Mouse (Mus musculus): ENCODE data around the gene Nfkbib. TPM values are rescaled to one million over a fixed set of nuclear protein-coding genes. Genes with fewer than 3 reads are reported as not detected.

The Nfkbib gene
- polyA plus RNA-seq (2012; rRNA removed) (15.0 and 19.7 TPM in 2 replicates), polyA plus RNA-seq (2014; fragmentation: Nextera tagmentation; extraction: Ambion mirVana) (27.0 and 29.6 TPM in 2 replicates)

DNA sequence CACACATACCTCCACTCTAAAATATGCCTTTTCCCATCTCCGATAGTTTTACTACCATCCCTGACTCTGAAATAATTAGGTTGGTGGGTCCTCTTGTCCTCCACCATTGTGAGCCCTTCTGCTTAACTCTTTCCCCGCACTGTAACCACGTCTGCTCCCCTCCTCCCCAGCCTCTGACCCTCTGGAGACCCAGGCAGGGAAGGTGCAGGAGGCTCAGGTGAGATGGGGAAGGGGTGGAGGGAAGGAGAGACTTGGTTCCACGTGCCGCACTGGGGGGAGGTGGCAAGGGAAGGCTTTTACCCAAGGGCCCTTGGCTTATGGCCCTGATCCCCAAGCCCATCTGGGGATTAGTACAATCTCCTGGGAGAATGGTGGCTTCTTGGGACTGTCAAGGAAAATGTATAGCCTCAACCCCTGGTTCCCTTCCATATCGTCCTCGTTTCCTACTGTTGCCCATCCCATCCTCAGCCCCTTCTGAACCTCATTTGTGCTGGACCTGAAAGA is at the start of gene Nfkbib:
Gene Nfkbib, minus strand, starts transcription at position 51 of the 504 bp plus-strand sequence.
- peak within 1 kb of the TSS; percentile 83 to 87 for H3K4me3 ChIP-seq (ENCODE audit: insufficient read depth in 1 of 2, low read depth in 2 of 2, low read length in 2 of 2)
- no peaks in the 10 kb centered on the region for H3K36me3 ChIP-seq (replicated peaks; ENCODE audit: control insufficient read depth, insufficient read depth, low read depth)
- peak within 1 kb of the TSS; percentile 92 for H3K4me2 ChIP-seq (ENCODE audit: low read depth)
- 64% methylated on average over 7 of the region's 7 CpGs for WGBS (ENCODE audit: insufficient replicate concordance)
- DNase-seq (ENCODE audit: low read depth in 3 of 3, low spot score in 3 of 3) (no peak), ATAC-seq (ENCODE audit: insufficient read depth) (no peak)
- H3K9me3 ChIP-seq (ENCODE audit: control insufficient read depth, low read length): no peaks in the 10 kb centered on the region
- TF ChIP-seq CTCF (IDR thresholded peaks at IDR 0.05; ENCODE audit: low read depth) (no peak), EP300 (IDR thresholded peaks at IDR 0.05; ENCODE audit: low read depth) (no peak)
- peaks cover 24 to 34% of the 10 kb centered on the region in 2 experiments for H3K4me1 ChIP-seq (replicated peaks; ENCODE audit: control insufficient read depth in 2 of 2, insufficient read depth in 2 of 2, low read length in 1 of 2)
- H3K27me3 ChIP-seq (ENCODE audit: control insufficient read depth, insufficient read depth, low read length): no peaks in the 10 kb centered on the region
- H3K9ac ChIP-seq (replicated peaks): peak within 1 kb of the TSS; percentile 76
- H3K27ac ChIP-seq: no peak within 1 kb of the TSS

DNA sequence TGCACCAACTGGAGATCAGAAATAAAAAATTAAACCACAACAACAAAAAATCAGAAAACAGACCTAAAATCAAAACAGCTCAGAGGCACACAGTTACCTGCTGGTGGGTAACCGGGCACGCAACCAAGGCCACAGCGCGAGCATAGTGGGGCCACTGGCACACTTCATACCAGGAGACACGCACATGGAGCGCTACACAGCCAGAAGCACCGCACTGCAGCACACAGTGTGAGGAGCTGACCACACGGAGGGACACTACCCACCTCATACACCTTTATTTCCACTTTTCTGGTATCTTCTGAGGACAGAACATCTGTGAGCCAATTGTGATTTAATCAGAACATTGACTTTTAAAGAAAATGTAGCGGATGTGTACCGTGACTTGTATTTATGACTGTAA is 49.6 kb upstream of the Nfkbib start:
- DNase-seq (ENCODE audit: low read depth in 3 of 3, low spot score in 3 of 3): no peak
- ATAC-seq (ENCODE audit: insufficient read depth): no peak
- Histone ChIP-seq H3K27ac (no peak overlapping the region), H3K9ac (replicated peaks) (no peak overlapping the region), H3K27me3 (ENCODE audit: control insufficient read depth, insufficient read depth, low read length) (no peaks in the 10 kb centered on the region), H3K4me2 (ENCODE audit: low read depth) (no peak overlapping the region), H3K4me3 (ENCODE audit: insufficient read depth in 1 of 2, low read depth in 2 of 2, low read length in 2 of 2) (no peak overlapping the region), H3K9me3 (ENCODE audit: control insufficient read depth, low read length) (no peaks in the 10 kb centered on the region), H3K4me1 (replicated peaks; ENCODE audit: control insufficient read depth in 2 of 2, insufficient read depth in 2 of 2, low read length in 1 of 2) (peaks cover 16 to 28% of the 10 kb centered on the region in 2 experiments), H3K36me3 (replicated peaks; ENCODE audit: control insufficient read depth, insufficient read depth, low read depth) (peaks cover 99% of the 10 kb centered on the region)
- TF ChIP-seq CTCF (IDR thresholded peaks at IDR 0.05; ENCODE audit: low read depth): no peak
- no peak for TF ChIP-seq EP300 (IDR thresholded peaks at IDR 0.05; ENCODE audit: low read depth)
- WGBS (ENCODE audit: insufficient replicate concordance): 93% methylated on average over 10 of the region's 10 CpGs

- 82% methylated on average over 9 of the region's 9 CpGs for WGBS (ENCODE audit: insufficient replicate concordance)
- no peak overlapping the region for H3K4me2 ChIP-seq (ENCODE audit: low read depth)
Measured at GRCm38 (mm10) chr7:28816201-28816600, 48.9 kb upstream of the Nfkbib start.

DNA sequence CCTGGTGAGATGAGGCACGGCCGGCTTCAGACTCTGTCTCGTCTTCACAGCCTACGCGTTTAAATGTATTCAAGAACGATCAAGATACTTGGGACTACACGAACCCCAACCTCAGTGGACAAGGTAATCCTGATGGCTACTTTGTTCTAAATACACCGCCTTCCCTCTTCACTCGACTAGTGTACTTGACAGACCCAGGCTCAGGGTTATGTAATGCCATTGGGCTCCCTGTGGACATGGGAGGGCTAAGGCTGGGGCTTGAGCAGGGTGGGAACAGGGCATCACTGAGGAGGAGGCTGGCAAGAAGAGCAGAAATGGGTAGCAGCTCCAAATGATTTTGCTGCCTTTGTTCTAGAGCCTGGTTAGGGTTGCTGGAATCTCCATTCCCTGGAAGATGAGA is 47.9 kb upstream of the Nfkbib start:
- Histone ChIP-seq H3K4me3 (ENCODE audit: insufficient read depth in 1 of 2, low read depth in 2 of 2, low read length in 2 of 2) (no peak overlapping the region), H3K36me3 (replicated peaks; ENCODE audit: control insufficient read depth, insufficient read depth, low read depth) (peaks cover 83% of the 10 kb centered on the region), H3K9me3 (ENCODE audit: control insufficient read depth, low read length) (no peaks in the 10 kb centered on the region), H3K9ac (replicated peaks) (no peak overlapping the region), H3K27me3 (ENCODE audit: control insufficient read depth, insufficient read depth, low read length) (no peaks in the 10 kb centered on the region), H3K4me2 (ENCODE audit: low read depth) (peak overlapping the region; percentile 6; the same call in 1 of the 2 replicates), H3K4me1 (replicated peaks; ENCODE audit: control insufficient read depth in 2 of 2, insufficient read depth in 2 of 2, low read length in 1 of 2) (peaks cover 16 to 28% of the 10 kb centered on the region in 2 experiments), H3K27ac (no peak overlapping the region)
- WGBS (ENCODE audit: insufficient replicate concordance): 87% methylated on average over 9 of the region's 9 CpGs
- TF ChIP-seq CTCF (IDR thresholded peaks at IDR 0.05; ENCODE audit: low read depth): no peak
- TF ChIP-seq EP300 (IDR thresholded peaks at IDR 0.05; ENCODE audit: low read depth): no peak
- DNase-seq (ENCODE audit: low read depth in 3 of 3, low spot score in 3 of 3): no peak
- no peak for ATAC-seq (ENCODE audit: insufficient read depth)

More at GRCm38 (mm10) chr7:28816201-28816600, 48.9 kb upstream of the Nfkbib start:
- TF ChIP-seq EP300 (IDR thresholded peaks at IDR 0.05; ENCODE audit: low read depth) (no peak), CTCF (IDR thresholded peaks at IDR 0.05; ENCODE audit: low read depth) (no peak)
- Histone ChIP-seq H3K9ac (replicated peaks) (no peak overlapping the region), H3K4me1 (replicated peaks; ENCODE audit: control insufficient read depth in 2 of 2, insufficient read depth in 2 of 2, low read length in 1 of 2) (peaks cover 16 to 28% of the 10 kb centered on the region in 2 experiments), H3K9me3 (ENCODE audit: control insufficient read depth, low read length) (no peaks in the 10 kb centered on the region), H3K4me3 (ENCODE audit: insufficient read depth in 1 of 2, low read depth in 2 of 2, low read length in 2 of 2) (no peak overlapping the region), H3K36me3 (replicated peaks; ENCODE audit: control insufficient read depth, insufficient read depth, low read depth) (peaks cover 93% of the 10 kb centered on the region), H3K27ac (no peak overlapping the region), H3K27me3 (ENCODE audit: control insufficient read depth, insufficient read depth, low read length) (no peaks in the 10 kb centered on the region)
- ATAC-seq (ENCODE audit: insufficient read depth) (no peak), DNase-seq (ENCODE audit: low read depth in 3 of 3, low spot score in 3 of 3) (no peak)

- TF ChIP-seq CTCF (IDR thresholded peaks at IDR 0.05; ENCODE audit: low read depth) (no peak), EP300 (IDR thresholded peaks at IDR 0.05; ENCODE audit: low read depth) (no peak)
- peaks cover 75% of the 10 kb centered on the region for H3K36me3 ChIP-seq (replicated peaks; ENCODE audit: control insufficient read depth, insufficient read depth, low read depth)
- H3K27me3 ChIP-seq (ENCODE audit: control insufficient read depth, insufficient read depth, low read length): no peaks in the 10 kb centered on the region
- no peak overlapping the region; the same call in 1 of the 2 replicates for H3K9ac ChIP-seq (replicated peaks)
- H3K27ac ChIP-seq: no peak overlapping the region
- H3K4me1 ChIP-seq (replicated peaks; ENCODE audit: control insufficient read depth in 2 of 2, insufficient read depth in 2 of 2, low read length in 1 of 2): peaks cover 16 to 28% of the 10 kb centered on the region in 2 experiments
- no peak for DNase-seq (ENCODE audit: low read depth in 3 of 3, low spot score in 3 of 3)
- peak overlapping the region; percentile 6 for H3K4me2 ChIP-seq (ENCODE audit: low read depth)
- no peak for ATAC-seq (ENCODE audit: insufficient read depth)
- H3K4me3 ChIP-seq (ENCODE audit: insufficient read depth in 1 of 2, low read depth in 2 of 2, low read length in 2 of 2): no peak overlapping the region
- no peaks in the 10 kb centered on the region for H3K9me3 ChIP-seq (ENCODE audit: control insufficient read depth, low read length)
- WGBS (ENCODE audit: insufficient replicate concordance): 51% methylated on average over 5 of the region's 5 CpGs
Measured at GRCm38 (mm10) chr7:28814306-28815034, 47.2 kb upstream of the Nfkbib start.

Measured in liver, embryonic 14.5 days (tissue).